Mouse (Mus musculus) embryonic facial prominence, embryonic 10.5 days (tissue): ENCODE results near the gene Strip1. TPM values are rescaled to one million over a fixed set of nuclear protein-coding genes. Genes with fewer than 3 reads are reported as not detected.
A peak's percentile ranks its signal among the peaks of the same experiment; 100 is the strongest.

Experiments used
- DNase-seq: peaks from one replicate; pipeline ENCODE4 v3.0.0-alpha.2; 2017; ENCODE audit warnings: low spot score
- H3K27ac ChIP-seq: fragments of 300-500 bp; sonication (generic); replicated peaks from 2 replicates; pipeline ENCODE4 v1.5.1; 2016; ENCODE audit warnings: mild to moderate bottlenecking
- H3K27me3 ChIP-seq: fragments of 300-500 bp; sonication (generic); replicated peaks from 2 replicates; pipeline ENCODE4 v1.6.1; 2016; ENCODE audit warnings: low read depth, mild to moderate bottlenecking; ENCODE audit not compliant: poor library complexity, severe bottlenecking
- H3K36me3 ChIP-seq: fragments of 300-500 bp; sonication (generic); replicated peaks from 2 replicates; pipeline ENCODE4 v1.6.1; 2016; ENCODE audit warnings: mild to moderate bottlenecking, moderate library complexity
- H3K4me1 ChIP-seq: fragments of 300-500 bp; sonication (generic); 2 replicates; pipeline ENCODE4 v1.6.1; 2016
- H3K4me3 ChIP-seq: fragments of 300-500 bp; sonication (generic); 2 replicates; pipeline ENCODE4 v1.5.1; 2016; ENCODE audit warnings: mild to moderate bottlenecking, moderate library complexity
- H3K9me3 ChIP-seq: fragments of 300-500 bp; sonication (generic); 2 replicates; pipeline ENCODE4 v1.6.1; 2016; ENCODE audit warnings: mild to moderate bottlenecking
- WGBS: fragments of 180-500 bp; shearing (Covaris S2); methylation state at CpG from one replicate; pipeline ENCODE4 v1.1.7; 2016; 5-methylcytosine and 5-hydroxymethylcytosine counted together
- polyA plus RNA-seq: library from polyadenylated mRNA; unstranded; fragments of >200 nt; fragmentation: Nextera tagmentation; extraction: Ambion mirVana; gene quantifications from 2 replicates; pipeline ENCODE4 v1.2.1, GENCODE M21; 2016

Gene Strip1
- polyA plus RNA-seq, 1 experiment from 2014 or later = 70.0 TPM

- H3K27me3 ChIP-seq = peaks cover 91% of the 10 kb centered on the region
- peaks cover 85% of the 10 kb centered on the region for H3K4me1 ChIP-seq
- H3K27ac ChIP-seq = peak overlapping the region; percentile 89
- H3K36me3 ChIP-seq = no peaks in the 10 kb centered on the region
- DNase-seq = peak; percentile 31
- H3K4me3 ChIP-seq = peak overlapping the region; percentile 58
- H3K9me3 ChIP-seq = no peaks in the 10 kb centered on the region
- 2% methylated on average over 18 of the region's 18 CpGs for WGBS
Measured at GRCm38 (mm10) chr3:107582130-107582874, 49.2 kb downstream of the Strip1 start.

GRCm38 (mm10) chr3:107581103-107582010, 50.1 kb downstream of the Strip1 start:
- DNase-seq = peak; percentile 57
- H3K4me1 ChIP-seq = peaks cover 80% of the 10 kb centered on the region
- H3K36me3 ChIP-seq = no peaks in the 10 kb centered on the region
- 2% methylated on average over 15 of the region's 15 CpGs for WGBS
- H3K27ac ChIP-seq = peak overlapping the region; percentile 71
- peak overlapping the region; percentile 58 for H3K4me3 ChIP-seq
- H3K9me3 ChIP-seq = no peaks in the 10 kb centered on the region
- peaks cover 81% of the 10 kb centered on the region for H3K27me3 ChIP-seq

- WGBS = 3% methylated on average over 4 of the region's 4 CpGs
- Histone ChIP-seq H3K9me3 (no peaks in the 10 kb centered on the region), H3K4me1 (peaks cover 64% of the 10 kb centered on the region), H3K4me3 (no peak overlapping the region), H3K27ac (no peak overlapping the region), H3K27me3 (peaks cover 63% of the 10 kb centered on the region), H3K36me3 (no peaks in the 10 kb centered on the region)
- DNase-seq = peak; percentile 70
Measured at GRCm38 (mm10) chr3:107579466-107579865, 52.0 kb downstream of the Strip1 start.

- Histone ChIP-seq H3K27me3 (peaks cover 47% of the 10 kb centered on the region), H3K36me3 (no peaks in the 10 kb centered on the region), H3K4me3 (no peak overlapping the region), H3K27ac (no peak overlapping the region; the same call in 1 of the 2 replicates), H3K9me3 (no peaks in the 10 kb centered on the region), H3K4me1 (peaks cover 53% of the 10 kb centered on the region)
- peak; percentile 41 for DNase-seq
- 20% methylated on average over 3 of the region's 3 CpGs for whole genome bisulfite sequencing
Measured at GRCm38 (mm10) chr3:107577810-107578390, 53.6 kb downstream of the Strip1 start.

- peaks cover 36% of the 10 kb centered on the region for H3K27me3 ChIP-seq
- WGBS = 80% methylated on average over 3 of the region's 3 CpGs
Measured at GRCm38 (mm10) chr3:107576807-107577206, 54.7 kb downstream of the Strip1 start.

GRCm38 (mm10) chr3:107571205-107571604, 60.3 kb downstream of the Strip1 start:
- Histone ChIP-seq H3K36me3 (no peaks in the 10 kb centered on the region), H3K27me3 (peaks cover 7% of the 10 kb centered on the region; the same call in 1 of the 2 replicates), H3K27ac (no peak overlapping the region), H3K4me3 (no peak overlapping the region), H3K9me3 (no peaks in the 10 kb centered on the region), H3K4me1 (peaks cover 27% of the 10 kb centered on the region)
- no peak for DNase-seq
- WGBS = 57% methylated on average over 2 of the region's 2 CpGs

More at GRCm38 (mm10) chr3:107576807-107577206, 54.7 kb downstream of the Strip1 start:
- no peak for DNase-seq
- peaks cover 43% of the 10 kb centered on the region for H3K4me1 ChIP-seq
- H3K27ac ChIP-seq = no peak overlapping the region
- no peak overlapping the region for H3K4me3 ChIP-seq
- no peaks in the 10 kb centered on the region for H3K9me3 ChIP-seq
- H3K36me3 ChIP-seq = no peaks in the 10 kb centered on the region

- DNase-seq = peak; percentile 49
- Histone ChIP-seq H3K36me3 (no peaks in the 10 kb centered on the region), H3K4me1 (peaks cover 49% of the 10 kb centered on the region), H3K27me3 (peaks cover 7% of the 10 kb centered on the region; the same call in 1 of the 2 replicates), H3K9me3 (no peaks in the 10 kb centered on the region), H3K27ac (0 out of 2 replicates have a peak overlapping the region, but pooled peaks have one; percentile 30), H3K4me3 (no peak overlapping the region)
- 57% methylated on average over 4 of the region's 4 CpGs for WGBS
Measured at GRCm38 (mm10) chr3:107568721-107569120, 62.8 kb downstream of the Strip1 start.

GRCm38 (mm10) chr3:107567766-107568165, 63.7 kb downstream of the Strip1 start:
- Histone ChIP-seq H3K36me3 (no peaks in the 10 kb centered on the region), H3K27ac (no peak overlapping the region), H3K4me3 (no peak overlapping the region), H3K9me3 (no peaks in the 10 kb centered on the region), H3K4me1 (peaks cover 57% of the 10 kb centered on the region), H3K27me3 (peaks cover 7% of the 10 kb centered on the region; the same call in 1 of the 2 replicates)
- no peak for DNase-seq
- WGBS = 80% methylated on average over 7 of the region's 7 CpGs

GRCm38 (mm10) chr3:107565331-107565730, 66.2 kb downstream of the Strip1 start:
- peaks cover 11% of the 10 kb centered on the region; the same call in 1 of the 2 replicates for H3K27me3 ChIP-seq
- 24% methylated on average over 3 of the region's 3 CpGs for WGBS
- H3K4me1 ChIP-seq = peaks cover 77% of the 10 kb centered on the region
- H3K4me3 ChIP-seq = no peak overlapping the region
- peak; percentile 64 for DNase-seq
- H3K27ac ChIP-seq = peak overlapping the region; percentile 68
- H3K36me3 ChIP-seq = no peaks in the 10 kb centered on the region
- H3K9me3 ChIP-seq = no peaks in the 10 kb centered on the region

- no peaks in the 10 kb centered on the region for H3K36me3 ChIP-seq
- no peak overlapping the region for H3K4me3 ChIP-seq
- no peak for DNase-seq
- peak overlapping the region; percentile 57; the same call in 1 of the 2 replicates for H3K27ac ChIP-seq
- no peaks in the 10 kb centered on the region for H3K9me3 ChIP-seq
- peaks cover 72% of the 10 kb centered on the region for H3K4me1 ChIP-seq
- H3K27me3 ChIP-seq = peaks cover 6% of the 10 kb centered on the region; the same call in 1 of the 2 replicates
- 24% methylated on average over 4 of the region's 4 CpGs for WGBS
Measured at GRCm38 (mm10) chr3:107563880-107564279, 67.6 kb downstream of the Strip1 start.

GRCm38 (mm10) chr3:107562591-107562990, 68.9 kb downstream of the Strip1 start:
- 86% methylated on average over 4 of the region's 4 CpGs for WGBS
- DNase-seq = no peak

More at GRCm38 (mm10) chr3:107562591-107562990, 68.9 kb downstream of the Strip1 start:
- Histone ChIP-seq H3K27me3 (peaks cover 13% of the 10 kb centered on the region), H3K36me3 (no peaks in the 10 kb centered on the region), H3K4me3 (no peak overlapping the region), H3K9me3 (no peaks in the 10 kb centered on the region), H3K4me1 (peaks cover 65% of the 10 kb centered on the region), H3K27ac (no peak overlapping the region)
